Mouse (Mus musculus): ENCODE data around the gene Cct8l1.

The Cct8l1 gene

GRCm38 (mm10) chr5:25515767-25516166, at the start of gene Cct8l1:
Gene Cct8l1, plus strand, starts transcription at chr5:25516067.
- DNase-seq (ENCODE audit: low read depth), result no peak

- DNase-seq (ENCODE audit: low read depth), result peak; percentile 86
Measured at GRCm38 (mm10) chr5:25472070-25472469, 43.8 kb upstream of the Cct8l1 start.

GRCm38 (mm10) chr5:25475789-25476188, 40.1 kb upstream of the Cct8l1 start:
- DNase-seq (ENCODE audit: low read depth), result peak; percentile 85

- DNase-seq (ENCODE audit: low read depth), result no peak
Measured at GRCm38 (mm10) chr5:25478863-25479262, 37.0 kb upstream of the Cct8l1 start.

GRCm38 (mm10) chr5:25496652-25497051, 19.2 kb upstream of the Cct8l1 start:
- peak; percentile 51 for DNase-seq (ENCODE audit: low read depth)

GRCm38 (mm10) chr5:25497369-25497719, 18.5 kb upstream of the Cct8l1 start:
- peak; percentile 53 for DNase-seq (ENCODE audit: low read depth)

GRCm38 (mm10) chr5:25497720-25498345, 18.0 kb upstream of the Cct8l1 start:
- DNase-seq (ENCODE audit: low read depth), result no peak

- DNase-seq (ENCODE audit: low read depth), result peak; percentile 66
Measured at GRCm38 (mm10) chr5:25498346-25498820, 17.5 kb upstream of the Cct8l1 start, which contains the start of gene Kmt2c. Gene Kmt2c, minus strand, starts transcription at chr5:25498783.

GRCm38 (mm10) chr5:25498821-25499422, 16.9 kb upstream of the Cct8l1 start:
- peak; percentile 81 for DNase-seq (ENCODE audit: low read depth)

- peak; percentile 93 for DNase-seq (ENCODE audit: low read depth)
Measured at GRCm38 (mm10) chr5:25499423-25500398, 16.2 kb upstream of the Cct8l1 start.

GRCm38 (mm10) chr5:25500686-25501085, 15.2 kb upstream of the Cct8l1 start:
- DNase-seq (ENCODE audit: low read depth), result no peak

GRCm38 (mm10) chr5:25506041-25506440, 9.8 kb upstream of the Cct8l1 start:
- DNase-seq (ENCODE audit: low read depth), result no peak

- DNase-seq (ENCODE audit: low read depth), result no peak
Measured at GRCm38 (mm10) chr5:25516301-25516895, 531 bp downstream of the Cct8l1 start.

- DNase-seq (ENCODE audit: low read depth), result no peak
Measured at GRCm38 (mm10) chr5:25517550-25517949, 1.7 kb downstream of the Cct8l1 start.

GRCm38 (mm10) chr5:25519820-25520219, 4.0 kb downstream of the Cct8l1 start:
- DNase-seq (ENCODE audit: low read depth), result no peak

GRCm38 (mm10) chr5:25521461-25521860, 5.6 kb downstream of the Cct8l1 start:
- peak; percentile 17 for DNase-seq (ENCODE audit: low read depth)

- DNase-seq (ENCODE audit: low read depth), result no peak
Measured at GRCm38 (mm10) chr5:25526116-25526515, 10.2 kb downstream of the Cct8l1 start.

GRCm38 (mm10) chr5:25526926-25527325, 11.1 kb downstream of the Cct8l1 start:
- no peak for DNase-seq (ENCODE audit: low read depth)

- no peak for DNase-seq (ENCODE audit: low read depth)
Measured at GRCm38 (mm10) chr5:25527971-25528370, 12.1 kb downstream of the Cct8l1 start.

- no peak for DNase-seq (ENCODE audit: low read depth)
Measured at GRCm38 (mm10) chr5:25528851-25529528, 13.1 kb downstream of the Cct8l1 start.

Data from 416B (cell line).